Mouse (Mus musculus): ENCODE results near the gene Pank4. TPM values are rescaled to one million over a fixed set of nuclear protein-coding genes. Genes with fewer than 3 reads are reported as not detected.

Gene Pank4
- polyA plus RNA-seq, 2 experiments, result 19.5 to 32.5 TPM

DNA sequence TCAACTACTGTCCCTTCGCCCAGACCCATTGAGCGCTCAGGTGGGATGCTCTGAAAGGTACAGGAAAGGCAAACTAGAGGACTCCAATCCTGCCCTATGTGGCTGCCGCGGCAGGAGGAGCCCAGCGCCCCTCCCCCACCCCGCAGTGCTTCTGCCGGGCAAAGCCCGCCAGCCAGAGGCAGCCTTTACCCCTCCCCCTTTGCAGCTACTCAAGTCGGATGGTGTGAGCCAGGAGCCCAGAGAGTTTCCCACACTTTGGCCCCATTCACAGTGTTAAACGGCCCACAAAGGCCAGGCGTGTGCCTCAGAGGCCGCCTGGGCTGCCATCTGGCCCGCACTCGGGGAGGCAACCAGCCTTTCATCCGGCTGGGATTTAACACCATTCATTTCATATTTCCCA is 5.8 kb upstream of the Pank4 start:
- H3K4me2 ChIP-seq (ENCODE audit: low read depth), result no peak overlapping the region
- H3K36me3 ChIP-seq (replicated peaks; ENCODE audit: control insufficient read depth, insufficient read depth, low read depth), result no peaks in the 10 kb centered on the region
- H3K27me3 ChIP-seq (ENCODE audit: control insufficient read depth, insufficient read depth, low read length), result peaks cover 93% of the 10 kb centered on the region
- WGBS (ENCODE audit: insufficient replicate concordance), result 5% methylated on average over 15 of the region's 15 CpGs
- no peaks in the 10 kb centered on the region for H3K4me1 ChIP-seq (replicated peaks; ENCODE audit: control insufficient read depth in 2 of 2, insufficient read depth in 2 of 2, low read length in 1 of 2)
- ATAC-seq (ENCODE audit: insufficient read depth), result no peak
- no peak overlapping the region for H3K4me3 ChIP-seq (ENCODE audit: insufficient read depth in 1 of 2, low read depth in 2 of 2, low read length in 2 of 2)
- no peak overlapping the region for H3K27ac ChIP-seq
- TF ChIP-seq EP300 (IDR thresholded peaks at IDR 0.05; ENCODE audit: low read depth) (no peak), CTCF (IDR thresholded peaks at IDR 0.05; ENCODE audit: low read depth) (no peak)
- no peak overlapping the region for H3K9ac ChIP-seq (replicated peaks)
- DNase-seq (ENCODE audit: low read depth in 3 of 3, low spot score in 3 of 3), result no peak
- no peaks in the 10 kb centered on the region for H3K9me3 ChIP-seq (ENCODE audit: control insufficient read depth, low read length)

GRCm38 (mm10) chr4:154958621-154959020 is 5.3 kb upstream of the Pank4 start:
- no peak for DNase-seq (ENCODE audit: low read depth in 3 of 3, low spot score in 3 of 3)
- H3K4me3 ChIP-seq (ENCODE audit: insufficient read depth in 1 of 2, low read depth in 2 of 2, low read length in 2 of 2), result no peak overlapping the region
- H3K4me2 ChIP-seq (ENCODE audit: low read depth), result no peak overlapping the region

GRCm38 (mm10) chr4:154960021-154960689 is 3.8 kb upstream of the Pank4 start:
- ATAC-seq (ENCODE audit: insufficient read depth), result no peak
- H3K27me3 ChIP-seq (ENCODE audit: control insufficient read depth, insufficient read depth, low read length), result peaks cover 77% of the 10 kb centered on the region
- TF ChIP-seq CTCF (IDR thresholded peaks at IDR 0.05; ENCODE audit: low read depth) (no peak), EP300 (IDR thresholded peaks at IDR 0.05; ENCODE audit: low read depth) (no peak)
- H3K4me1 ChIP-seq (replicated peaks; ENCODE audit: control insufficient read depth in 2 of 2, insufficient read depth in 2 of 2, low read length in 1 of 2), result peaks cover 2 to 6% of the 10 kb centered on the region in 2 experiments
- no peak overlapping the region for H3K27ac ChIP-seq
- no peaks in the 10 kb centered on the region for H3K9me3 ChIP-seq (ENCODE audit: control insufficient read depth, low read length)
- H3K36me3 ChIP-seq (replicated peaks; ENCODE audit: control insufficient read depth, insufficient read depth, low read depth), result no peaks in the 10 kb centered on the region; the same call in 1 of the 2 replicates
- DNase-seq (ENCODE audit: low read depth in 3 of 3, low spot score in 3 of 3), result no peak
- peak overlapping the region; percentile 6 for H3K4me2 ChIP-seq (ENCODE audit: low read depth)
- H3K4me3 ChIP-seq (ENCODE audit: insufficient read depth in 1 of 2, low read depth in 2 of 2, low read length in 2 of 2), result peak overlapping the region in 1 of 2 experiments; percentile 11; a peak in 2 of 4 replicates
- WGBS (ENCODE audit: insufficient replicate concordance), result 21% methylated on average over 20 of the region's 20 CpGs
- H3K9ac ChIP-seq (replicated peaks), result no peak overlapping the region

More at GRCm38 (mm10) chr4:154958621-154959020, 5.3 kb upstream of the Pank4 start:
- ATAC-seq (ENCODE audit: insufficient read depth), result no peak
- Histone ChIP-seq H3K36me3 (replicated peaks; ENCODE audit: control insufficient read depth, insufficient read depth, low read depth) (no peaks in the 10 kb centered on the region), H3K9me3 (ENCODE audit: control insufficient read depth, low read length) (no peaks in the 10 kb centered on the region), H3K9ac (replicated peaks) (no peak overlapping the region), H3K4me1 (replicated peaks; ENCODE audit: control insufficient read depth in 2 of 2, insufficient read depth in 2 of 2, low read length in 1 of 2) (0 out of 4 replicates have a peak, but pooled peaks cover 0 to 3% of the 10 kb centered on the region in 2 experiments), H3K27ac (no peak overlapping the region), H3K27me3 (ENCODE audit: control insufficient read depth, insufficient read depth, low read length) (peaks cover 91% of the 10 kb centered on the region)
- 10% methylated on average over 8 of the region's 8 CpGs for WGBS (ENCODE audit: insufficient replicate concordance)
- TF ChIP-seq CTCF (IDR thresholded peaks at IDR 0.05; ENCODE audit: low read depth) (no peak), EP300 (IDR thresholded peaks at IDR 0.05; ENCODE audit: low read depth) (no peak)

GRCm38 (mm10) chr4:154960690-154961225 is 3.2 kb upstream of the Pank4 start, which contains the start of gene Hes5:
Gene Hes5 (plus strand): TSS chr4:154960923.
- ATAC-seq (ENCODE audit: insufficient read depth) (no peak), DNase-seq (ENCODE audit: low read depth in 3 of 3, low spot score in 3 of 3) (no peak)
- TF ChIP-seq EP300 (IDR thresholded peaks at IDR 0.05; ENCODE audit: low read depth), result no peak
- no peak for TF ChIP-seq CTCF (IDR thresholded peaks at IDR 0.05; ENCODE audit: low read depth)
- Histone ChIP-seq H3K4me1 (replicated peaks; ENCODE audit: control insufficient read depth in 2 of 2, insufficient read depth in 2 of 2, low read length in 1 of 2) (peaks cover 8 to 12% of the 10 kb centered on the region in 2 experiments), H3K36me3 (replicated peaks; ENCODE audit: control insufficient read depth, insufficient read depth, low read depth) (peaks cover 2% of the 10 kb centered on the region; the same call in 1 of the 2 replicates), H3K9me3 (ENCODE audit: control insufficient read depth, low read length) (no peaks in the 10 kb centered on the region), H3K4me3 (ENCODE audit: insufficient read depth in 1 of 2, low read depth in 2 of 2, low read length in 2 of 2) (peak within 1 kb of the TSS in 1 of 2 experiments; percentile 11; a peak in 2 of 4 replicates), H3K27ac (no peak within 1 kb of the TSS), H3K9ac (replicated peaks) (no peak within 1 kb of the TSS), H3K27me3 (ENCODE audit: control insufficient read depth, insufficient read depth, low read length) (peaks cover 74% of the 10 kb centered on the region), H3K4me2 (ENCODE audit: low read depth) (peak within 1 kb of the TSS; percentile 6)
- WGBS (ENCODE audit: insufficient replicate concordance), result 1% methylated on average over 65 of the region's 65 CpGs

GRCm38 (mm10) chr4:154961226-154961738 is 2.6 kb upstream of the Pank4 start:
- peaks cover 70% of the 10 kb centered on the region for H3K27me3 ChIP-seq (ENCODE audit: control insufficient read depth, insufficient read depth, low read length)
- H3K9me3 ChIP-seq (ENCODE audit: control insufficient read depth, low read length), result no peaks in the 10 kb centered on the region
- TF ChIP-seq CTCF (IDR thresholded peaks at IDR 0.05; ENCODE audit: low read depth), result peak; percentile 26; the same call in 1 of the 2 replicates
- no peak for TF ChIP-seq EP300 (IDR thresholded peaks at IDR 0.05; ENCODE audit: low read depth)
- H3K4me1 ChIP-seq (replicated peaks; ENCODE audit: control insufficient read depth in 2 of 2, insufficient read depth in 2 of 2, low read length in 1 of 2), result peaks cover 8 to 17% of the 10 kb centered on the region in 2 experiments
- ATAC-seq (ENCODE audit: insufficient read depth), result no peak
- peak overlapping the region; percentile 6 for H3K4me2 ChIP-seq (ENCODE audit: low read depth)
- peak overlapping the region in 1 of 2 experiments; percentile 11; a peak in 1 of 4 replicates for H3K4me3 ChIP-seq (ENCODE audit: insufficient read depth in 1 of 2, low read depth in 2 of 2, low read length in 2 of 2)
- no peak overlapping the region for H3K27ac ChIP-seq
- WGBS (ENCODE audit: insufficient replicate concordance), result 1% methylated on average over 47 of the region's 47 CpGs
- DNase-seq (ENCODE audit: low read depth in 3 of 3, low spot score in 3 of 3), result no peak
- no peak overlapping the region for H3K9ac ChIP-seq (replicated peaks)
- peaks cover 5% of the 10 kb centered on the region for H3K36me3 ChIP-seq (replicated peaks; ENCODE audit: control insufficient read depth, insufficient read depth, low read depth)
